Comparison of ENCODE assay signal across 15 mouse cellular contexts in genomic region chr16:93048418-93048932, GRCm38 (mm10).
DNase-seq lines count a peak whose midpoint lies in the region.
"Had no signal": no experiment of that assay in that cellular context is flagged by ENCODE, and none has a peak within 500 bp of the region (broad histone marks: within the 10 kb centered on the region; RNA-seq: fewer than 3 reads in every experiment).

No protein-coding gene starts in this region.

- peak; percentile 23 for DNase-seq in cerebellum, adult 11-12 months
- DNase-seq in cerebellum, adult 11 months, result no peak
- peak; percentile 5 for DNase-seq in adrenal gland, postnatal 25 days
- peak; percentile 22 to 25 for DNase-seq in cerebellum, adult 18-20 months
- DNase-seq in cerebellum, postnatal 14 days, result peak; percentile 15 to 32
- DNase-seq in ovary, postnatal 10 days (ENCODE audit: low spot score), result no peak
- DNase-seq in thymus, postnatal 36 days, result no peak
- DNase-seq: B cell, adult 2 months; embryo, embryonic 11 days; gastrocnemius, postnatal 10 days; heart, adult 2 months; kidney, postnatal 4 days; layer of hippocampus, adult 9-11 months; liver, embryonic 13.5 days; lung, adult 2 months had no signal

Comparison
In these comparisons a context has a peak if more than half of its experiments do, and no peak if none do; other contexts are left out.
1. DNase-seq: peak in cerebellum, adult 11-12 months (single experiment), adrenal gland, postnatal 25 days (single experiment), cerebellum, adult 18-20 months (2 of 2) and cerebellum, postnatal 14 days (2 of 2); none in cerebellum, adult 11 months (single experiment), ovary, postnatal 10 days (single experiment) and thymus, postnatal 36 days (0 of 2).